Mouse (Mus musculus) mesoderm, embryonic 11.5 days (tissue): ENCODE measurements around the gene Brip1.
A peak's percentile ranks its signal among the peaks of the same experiment; 100 is the strongest.

ENCODE experiments used
- DNase-seq: peaks from one replicate; pipeline ENCODE4 v3.0.0-alpha.2; 2012; ENCODE audit warnings: low read depth, low spot score

The Brip1 gene

DNA sequence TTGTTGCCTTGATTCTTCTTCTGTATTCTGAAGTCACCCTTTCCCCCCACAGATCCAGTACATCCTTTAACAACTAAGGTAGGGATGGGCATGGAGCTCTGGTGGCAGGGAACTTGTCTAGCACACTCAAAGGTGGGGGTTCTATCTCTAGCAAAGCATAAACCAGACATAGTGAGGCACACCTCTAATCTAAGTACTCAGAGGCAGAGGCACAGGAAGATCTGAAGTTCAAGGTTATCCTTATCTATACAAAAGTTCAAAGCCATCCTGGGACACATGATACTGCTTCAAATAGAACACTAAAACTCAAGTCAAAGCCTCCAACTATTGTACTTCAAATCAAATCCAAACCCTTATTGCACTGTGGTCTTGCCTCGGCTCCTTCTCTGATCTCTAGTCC, 85.0 kb downstream of the Brip1 start:
- no peak for DNase-seq

DNA sequence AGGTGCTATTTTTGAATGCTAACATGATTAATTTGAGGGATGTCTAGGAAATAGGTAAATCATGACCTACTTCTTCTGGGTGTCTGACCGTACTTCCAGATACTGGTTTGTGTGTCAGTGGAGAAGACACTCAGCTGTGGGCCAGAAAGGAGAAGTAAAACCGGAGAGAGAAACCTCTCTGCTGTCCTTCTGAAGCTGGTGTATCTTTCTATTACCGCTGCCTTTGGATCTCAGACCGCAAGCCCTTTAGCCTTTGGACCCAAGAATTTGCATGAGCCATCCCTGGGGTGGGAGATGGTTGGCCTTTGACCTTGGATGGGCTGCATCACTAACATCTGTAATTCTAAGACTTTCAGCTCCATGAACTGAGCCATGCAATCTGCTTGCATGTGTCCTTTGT, 93.7 kb downstream of the Brip1 start:
- no peak for DNase-seq

DNA sequence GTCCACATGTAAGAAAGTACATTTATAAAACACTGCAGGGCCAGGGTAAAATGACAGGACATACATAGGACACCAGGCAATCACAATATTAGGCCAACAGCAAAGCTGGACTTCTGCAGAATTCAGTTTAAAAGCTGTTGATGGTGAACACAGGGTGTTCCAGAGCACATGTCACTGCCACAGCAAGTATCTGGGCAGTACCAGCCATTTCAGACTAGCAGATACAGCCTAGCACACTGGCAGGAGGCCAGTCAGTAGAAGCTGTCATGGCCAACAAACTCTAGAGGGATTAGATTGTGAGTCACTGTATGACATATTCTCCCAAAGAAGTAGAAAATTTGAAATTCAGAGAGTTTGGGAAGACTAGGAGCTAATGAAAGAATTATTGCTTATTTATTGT, 94.4 kb downstream of the Brip1 start:
- no peak for DNase-seq

DNA sequence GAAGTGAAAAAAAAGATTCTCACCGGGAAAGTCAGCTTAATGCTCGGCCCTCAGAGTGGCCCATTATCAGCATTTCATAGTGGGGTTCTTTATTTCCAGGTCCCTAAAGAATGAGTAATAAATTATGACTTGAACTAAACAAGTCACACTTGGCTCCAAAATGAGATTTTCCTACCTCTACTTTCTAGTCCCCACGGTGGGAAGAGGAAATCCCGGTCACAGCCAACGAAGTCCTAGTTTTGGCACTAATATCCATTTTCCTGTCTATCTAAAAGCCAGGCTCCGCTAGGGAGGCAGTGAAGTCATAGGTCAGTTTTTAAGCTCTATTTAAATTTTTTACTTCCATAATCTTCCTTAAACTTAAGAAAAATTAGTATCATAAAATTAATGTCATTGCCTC, 99.8 kb downstream of the Brip1 start:
- DNase-seq, result no peak

DNA sequence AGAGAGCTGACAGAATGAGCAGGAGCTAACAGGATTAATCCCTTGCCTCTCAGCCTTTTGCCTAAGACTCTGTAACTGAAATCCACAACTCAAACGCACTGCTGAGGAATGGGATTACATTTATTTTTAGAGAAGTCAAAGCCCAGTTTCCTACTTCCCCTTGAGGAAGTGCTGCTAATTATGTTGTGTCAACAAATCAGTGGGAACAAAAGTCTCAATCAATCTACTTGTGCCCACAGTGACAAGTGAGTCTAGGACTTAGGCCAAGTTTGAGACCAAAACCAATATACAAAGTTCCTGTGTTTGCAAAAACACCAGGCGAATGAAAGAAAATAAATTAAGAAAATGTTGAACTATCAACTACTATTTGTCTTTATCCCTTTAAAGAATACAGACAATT, 101.7 kb downstream of the Brip1 start:
- DNase-seq, result no peak

DNA sequence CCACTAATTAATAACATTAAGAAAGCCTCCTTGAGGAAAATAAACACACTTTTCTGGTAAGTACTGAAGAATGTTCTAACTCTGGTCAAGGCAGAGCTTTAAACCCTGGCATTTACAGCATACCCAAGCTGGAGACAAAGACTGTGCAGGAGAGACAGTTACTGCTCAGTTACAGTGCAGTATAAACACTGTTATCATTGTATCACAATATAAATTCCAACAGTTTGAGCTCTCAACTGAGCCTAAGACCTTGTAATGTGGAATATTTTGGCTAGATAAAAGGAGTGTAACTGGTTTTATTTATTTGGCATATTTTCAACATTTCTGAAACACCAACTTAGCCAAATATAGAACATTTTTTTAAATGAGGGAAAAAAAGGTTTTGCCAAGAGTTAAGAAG, 112.2 kb downstream of the Brip1 start:
- no peak for DNase-seq

DNA sequence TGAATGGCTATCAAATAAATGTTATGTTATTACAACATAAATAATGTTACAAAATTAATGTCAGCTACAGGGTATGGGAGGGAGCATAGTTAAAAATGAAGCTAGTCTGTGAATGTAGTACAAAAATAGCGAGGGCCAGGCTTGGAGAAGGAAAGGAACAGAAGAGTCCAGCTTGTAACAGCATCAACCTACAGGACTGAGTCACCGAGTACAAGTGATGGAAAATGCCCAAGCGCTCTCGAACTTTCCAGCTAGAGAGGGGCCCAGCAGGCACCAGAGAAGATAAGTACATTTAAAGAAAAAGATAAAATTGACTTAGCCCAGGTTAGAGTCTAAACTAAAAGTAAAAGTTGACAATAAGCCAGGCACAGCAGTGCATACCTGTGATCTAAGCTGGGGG, 116.5 kb downstream of the Brip1 start:
- no peak for DNase-seq

DNA sequence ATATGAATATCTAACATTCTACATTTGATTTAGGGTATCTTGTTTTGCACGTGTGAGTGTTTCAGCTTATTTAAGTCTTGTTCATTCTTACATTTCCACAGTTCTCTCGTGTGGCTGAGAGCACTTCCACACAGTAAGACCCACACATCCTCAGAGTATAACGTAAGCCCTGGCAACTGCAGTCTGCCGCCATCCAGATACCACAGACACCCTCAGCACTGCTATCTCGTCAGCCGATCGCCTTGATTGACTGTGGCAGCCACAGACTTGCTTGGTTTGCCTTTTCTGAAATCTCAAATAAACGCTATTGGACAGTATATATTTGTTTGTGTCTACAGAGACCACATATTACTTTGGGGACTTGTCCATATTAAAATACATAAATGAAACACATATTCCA, 123.0 kb downstream of the Brip1 start:
- no peak for DNase-seq

DNA sequence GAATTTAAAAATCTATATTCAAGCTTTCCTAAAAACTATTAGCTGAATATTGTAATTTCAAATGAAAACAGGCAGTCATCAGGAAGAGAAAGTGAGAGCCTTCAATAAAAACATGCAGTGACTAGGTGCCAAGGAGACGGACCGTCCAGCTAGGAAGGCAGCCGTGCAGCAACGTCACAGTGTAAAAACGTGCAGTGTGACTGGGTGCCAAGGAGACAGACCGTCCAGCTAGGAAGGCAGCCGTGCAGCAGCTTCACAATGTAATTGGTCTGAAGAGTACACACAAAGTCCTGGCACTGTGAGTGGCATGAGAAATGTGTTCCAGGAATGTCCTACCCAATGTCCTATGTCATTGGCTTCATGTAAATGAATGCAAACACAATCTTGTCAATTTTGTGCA, 124.0 kb downstream of the Brip1 start:
- no peak for DNase-seq

DNA sequence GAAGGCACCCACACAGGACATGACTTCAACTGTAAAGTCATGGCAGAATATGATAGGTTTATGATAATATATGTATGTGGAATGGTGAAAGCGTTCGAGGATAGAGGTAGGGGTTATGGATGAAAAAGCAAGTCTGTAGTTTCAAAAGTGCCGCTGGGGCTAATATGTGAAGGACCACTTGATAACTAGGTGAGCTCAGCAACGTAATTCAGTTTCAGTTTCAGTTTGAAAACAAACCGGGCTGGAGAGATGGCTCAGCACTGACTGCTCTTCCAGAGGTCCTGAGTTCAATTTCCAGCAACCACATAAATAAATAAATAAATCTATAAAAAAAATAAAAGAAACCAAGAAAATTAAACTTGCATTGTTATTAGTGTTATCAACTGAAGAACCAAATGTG, 124.6 kb downstream of the Brip1 start:
- no peak for DNase-seq

DNA sequence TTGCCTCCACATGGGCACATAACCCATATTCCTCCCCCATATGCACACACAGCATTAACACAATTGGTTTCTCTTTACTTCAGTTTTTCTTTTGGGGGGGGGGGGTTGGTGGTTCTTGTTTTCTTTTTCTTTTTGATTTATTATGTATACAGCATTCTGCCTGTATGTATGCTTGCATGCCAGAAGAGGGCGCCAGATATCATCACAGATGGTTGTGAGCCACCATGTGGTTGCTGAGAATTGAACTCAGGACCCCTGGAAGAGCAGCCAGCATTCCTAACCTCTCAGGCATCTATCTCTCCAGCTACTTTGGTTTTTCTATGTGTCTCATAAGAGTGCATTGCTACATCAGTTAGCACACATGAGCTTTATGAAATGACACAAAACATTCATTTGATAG, 125.6 kb downstream of the Brip1 start:
- no peak for DNase-seq

DNA sequence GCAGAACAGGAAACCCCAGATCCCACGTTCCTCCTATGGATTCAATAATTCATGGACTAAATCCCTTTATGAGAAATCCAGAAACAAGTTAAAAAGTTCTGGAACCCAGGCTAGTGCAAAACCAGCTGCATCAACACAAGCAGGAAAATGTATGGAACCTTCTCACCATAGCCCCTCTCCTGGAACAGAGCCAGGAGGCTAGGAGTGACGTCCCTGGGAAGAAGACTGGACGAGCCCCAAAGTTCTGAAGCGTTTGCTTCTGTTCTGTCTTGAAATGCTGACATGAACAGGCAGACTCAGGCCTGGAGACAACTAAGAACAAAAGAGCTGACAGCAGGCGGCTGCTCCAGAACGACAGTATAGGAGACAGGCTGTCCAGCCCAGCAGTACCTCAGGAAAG, 132.3 kb downstream of the Brip1 start:
- no peak for DNase-seq

DNA sequence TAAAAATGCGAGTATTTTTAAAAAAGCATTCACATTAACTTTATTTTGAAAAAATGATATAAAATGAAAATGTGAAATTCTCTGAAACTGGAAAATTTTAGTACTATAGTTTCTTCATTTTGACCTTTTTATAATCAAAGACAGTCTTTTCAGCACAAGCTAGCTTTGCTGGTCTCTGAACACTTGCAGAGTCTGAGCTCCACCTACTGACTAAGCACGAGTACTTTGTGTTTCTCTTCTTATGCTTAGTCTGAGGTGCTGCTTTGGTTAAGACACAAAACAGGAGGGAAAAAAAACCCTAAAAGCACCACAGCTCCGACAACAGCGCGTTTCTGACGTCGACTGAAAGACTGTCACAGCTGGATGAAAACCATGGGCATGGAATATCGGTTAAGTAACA, 133.8 kb downstream of the Brip1 start:
- no peak for DNase-seq

DNA sequence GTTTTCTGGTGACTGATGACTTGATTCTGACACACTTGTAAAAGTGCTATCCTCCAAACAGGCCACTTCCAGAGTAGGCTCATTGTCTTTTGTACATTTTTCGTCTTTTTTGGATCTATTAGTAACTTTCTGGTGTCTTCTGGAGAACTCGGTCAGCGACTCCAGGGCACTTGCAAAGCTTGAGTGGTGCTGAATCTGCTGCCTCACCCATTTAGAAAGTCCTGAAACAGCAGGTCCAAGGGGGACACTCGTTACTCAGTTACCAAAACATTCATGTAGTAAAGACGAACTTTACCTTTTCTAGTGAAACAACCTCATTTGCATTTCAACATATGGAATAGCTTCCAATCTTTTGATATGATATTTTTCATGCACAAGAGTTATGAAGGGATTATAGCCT, 136.1 kb downstream of the Brip1 start:
- DNase-seq, result no peak

DNA sequence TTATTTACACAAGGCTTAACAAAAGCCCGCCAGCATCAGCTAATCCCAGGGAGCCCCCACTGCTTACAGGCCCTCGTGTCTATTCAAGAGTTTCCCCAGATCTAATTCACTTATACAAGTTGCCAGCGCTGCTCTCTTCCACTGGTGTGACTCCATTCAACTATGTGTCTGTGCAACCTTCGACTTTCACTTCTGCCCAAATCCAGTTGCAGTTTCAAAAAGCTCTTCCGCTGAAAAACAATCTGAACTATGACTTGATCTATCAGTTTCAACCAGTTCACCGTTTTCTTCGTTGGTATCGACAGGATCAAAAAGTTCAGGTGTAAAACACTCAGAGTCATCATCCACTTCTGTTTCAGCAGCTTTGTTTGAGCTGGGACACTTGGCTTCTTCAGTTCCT, 139.8 kb downstream of the Brip1 start:
- no peak for DNase-seq

DNA sequence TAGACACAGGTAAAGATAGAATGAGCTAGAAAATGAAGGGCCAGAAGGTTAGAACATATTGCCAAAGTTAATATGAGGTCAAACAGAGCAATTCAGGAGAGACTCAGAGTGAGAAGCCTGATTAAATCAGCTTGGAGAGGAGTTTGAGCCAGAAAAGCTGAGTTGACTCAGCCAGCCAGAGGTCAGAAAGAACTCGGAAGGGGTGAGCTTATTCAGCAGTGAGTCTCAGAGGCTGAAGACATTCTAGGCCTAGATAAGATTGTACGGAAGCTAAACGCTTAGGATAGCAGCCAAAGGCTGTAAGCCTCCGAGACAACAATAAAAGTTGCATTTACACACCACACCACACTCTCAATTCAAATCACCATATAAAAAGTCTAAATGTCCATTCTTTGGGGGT, 141.9 kb downstream of the Brip1 start:
- no peak for DNase-seq

DNA sequence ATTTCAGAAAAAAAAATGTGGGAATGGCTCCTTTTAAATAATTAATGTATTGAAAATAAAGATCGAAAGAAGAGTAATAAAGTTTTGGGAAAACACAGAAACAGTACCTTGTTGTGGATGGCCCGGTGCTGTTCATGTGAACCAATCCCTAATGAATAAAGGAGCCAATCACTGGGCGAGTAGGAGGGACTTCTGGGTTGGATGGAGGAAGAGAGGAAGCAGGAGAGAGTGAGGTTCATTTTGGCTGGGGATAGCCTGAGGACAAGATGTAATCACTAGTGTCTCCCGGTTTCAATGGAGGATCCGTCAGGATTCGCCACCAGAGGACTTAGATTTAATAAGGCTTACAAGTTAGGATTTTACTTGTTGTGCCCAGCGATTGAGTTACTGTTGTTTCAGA, 145.2 kb downstream of the Brip1 start:
- no peak for DNase-seq

DNA sequence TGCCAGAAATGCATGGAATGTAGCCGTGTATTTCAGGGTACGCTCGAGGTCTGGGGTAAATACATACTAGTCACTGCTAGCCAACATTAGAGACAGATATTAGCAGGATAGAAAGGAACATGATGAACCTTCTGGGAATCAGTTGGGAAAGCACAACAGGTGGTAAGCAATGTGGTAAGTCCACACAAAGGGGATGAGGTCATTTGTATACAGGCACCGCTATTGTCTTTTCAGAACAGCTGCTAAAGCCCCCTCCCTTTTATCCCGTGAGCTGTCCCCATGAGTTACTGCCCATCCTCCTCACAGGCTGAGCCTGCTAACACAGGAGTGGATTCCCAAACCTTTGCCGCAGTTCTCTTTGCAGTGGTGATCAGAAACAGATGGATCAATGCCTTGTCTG, 149.6 kb downstream of the Brip1 start:
- DNase-seq, result peak; percentile 84

DNA sequence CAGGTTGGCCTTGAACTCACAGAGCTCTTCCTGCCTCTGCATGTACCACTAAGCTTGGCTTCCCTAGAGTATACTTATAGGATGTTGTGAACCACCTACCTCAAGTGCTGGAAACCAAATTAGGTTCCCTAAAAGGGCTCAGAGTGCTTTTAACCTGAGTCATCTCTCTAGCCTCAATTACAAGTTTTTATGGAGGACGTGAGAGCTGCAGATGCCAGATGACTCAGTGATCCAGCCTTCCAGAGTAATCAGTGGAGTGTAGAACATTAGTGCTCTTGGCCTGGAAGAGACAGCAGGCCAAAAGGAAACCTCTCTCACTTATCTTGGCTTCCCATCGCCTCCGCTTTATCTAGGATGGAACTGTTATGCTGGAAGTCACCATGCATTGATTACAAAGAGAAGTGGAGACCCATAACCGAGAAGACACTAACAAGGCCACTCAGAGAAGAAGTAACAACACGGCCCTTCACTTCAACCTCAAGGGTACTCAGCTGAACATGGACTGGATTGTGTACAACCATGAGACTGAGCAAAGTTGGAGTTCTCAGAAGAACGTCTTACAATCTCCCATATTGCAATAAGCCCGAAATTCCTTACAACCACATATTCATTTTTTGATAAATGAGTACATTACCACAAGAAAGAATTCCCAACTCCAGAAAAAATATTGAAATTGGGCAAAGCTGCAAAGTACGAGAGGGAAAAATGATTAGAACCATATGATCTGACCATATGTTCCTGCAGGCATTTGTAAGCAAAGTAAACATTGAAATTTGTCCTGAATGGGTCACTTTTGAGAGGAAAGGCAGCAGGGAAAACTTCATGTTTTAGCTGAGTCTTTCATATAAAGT, 150.3 kb downstream of the Brip1 start:
- no peak for DNase-seq

DNA sequence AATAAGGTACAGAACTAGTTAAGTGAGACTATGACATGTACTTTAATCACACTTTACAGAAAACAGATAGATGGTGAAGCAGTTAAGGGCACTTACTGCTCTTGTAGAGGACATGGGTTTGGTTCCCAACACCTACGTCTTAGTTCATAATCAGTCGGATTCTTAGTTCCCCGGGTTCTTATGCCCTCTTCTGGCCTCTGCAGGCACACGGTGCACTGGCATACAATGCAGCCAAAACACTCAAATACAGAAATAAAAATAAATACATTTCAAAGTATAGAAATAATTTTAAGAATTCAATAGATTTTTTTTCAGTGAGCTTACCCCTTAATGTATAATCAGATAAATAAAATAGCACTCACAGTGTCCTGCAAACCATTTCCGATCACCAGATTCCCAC, 161.0 kb downstream of the Brip1 start:
- DNase-seq, result no peak

DNA sequence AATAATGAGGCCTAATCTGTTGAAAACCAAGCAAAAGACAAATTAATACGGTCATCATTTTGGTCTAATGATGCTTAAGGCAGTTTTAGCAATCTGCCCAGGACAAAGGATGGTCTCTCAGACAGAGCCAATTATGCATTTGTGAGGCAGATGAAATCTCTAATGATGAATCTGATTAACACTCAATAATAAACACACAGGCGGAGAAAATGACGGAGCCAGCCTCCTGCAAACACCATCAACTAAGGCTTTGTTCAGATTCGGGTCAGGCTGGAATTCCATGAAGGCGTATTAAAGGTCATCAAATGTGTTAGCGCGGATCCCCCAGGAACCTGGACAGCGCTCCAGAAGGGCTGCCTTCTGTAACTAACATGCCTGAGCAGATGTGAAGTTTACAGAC, 161.6 kb downstream of the Brip1 start:
- no peak for DNase-seq

DNA sequence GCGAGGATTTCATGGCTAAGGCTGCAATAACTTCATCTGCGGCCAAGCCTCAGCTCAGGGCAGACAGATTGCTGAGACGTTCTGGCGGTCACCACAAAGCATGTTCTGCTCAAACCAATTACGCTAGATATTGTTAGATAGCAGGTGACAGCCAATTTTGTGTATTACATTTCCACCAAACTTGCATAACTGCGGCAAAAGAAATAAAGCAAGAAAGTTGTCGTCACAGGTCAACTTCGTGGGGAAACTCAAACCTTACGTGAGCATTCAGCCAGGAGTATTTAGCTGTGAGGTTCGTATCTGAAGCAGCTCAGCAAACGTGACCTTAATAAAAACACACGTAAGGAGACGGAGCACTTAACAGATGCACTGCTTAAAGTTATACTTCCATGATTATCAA, 162.3 kb downstream of the Brip1 start:
- DNase-seq, result no peak

DNA sequence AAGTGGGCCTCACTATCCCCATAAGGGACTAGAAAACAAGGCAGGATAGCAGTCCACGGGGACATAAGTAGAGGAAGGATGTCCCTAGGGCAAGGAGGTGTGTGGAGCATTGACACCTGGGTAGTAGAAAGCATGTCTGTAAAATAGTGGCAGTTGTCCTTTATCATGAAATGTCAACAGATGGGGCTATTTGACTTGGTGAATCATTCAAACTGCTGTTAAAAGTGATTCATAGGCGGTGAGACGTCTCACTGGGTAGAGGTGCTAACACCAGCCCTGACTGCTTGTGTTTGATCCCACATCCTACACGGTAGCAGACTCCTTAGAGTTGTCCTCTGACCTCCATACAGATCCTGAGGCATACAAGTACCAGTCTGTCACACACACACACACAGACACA, 168.1 kb downstream of the Brip1 start:
- DNase-seq, result no peak

DNA sequence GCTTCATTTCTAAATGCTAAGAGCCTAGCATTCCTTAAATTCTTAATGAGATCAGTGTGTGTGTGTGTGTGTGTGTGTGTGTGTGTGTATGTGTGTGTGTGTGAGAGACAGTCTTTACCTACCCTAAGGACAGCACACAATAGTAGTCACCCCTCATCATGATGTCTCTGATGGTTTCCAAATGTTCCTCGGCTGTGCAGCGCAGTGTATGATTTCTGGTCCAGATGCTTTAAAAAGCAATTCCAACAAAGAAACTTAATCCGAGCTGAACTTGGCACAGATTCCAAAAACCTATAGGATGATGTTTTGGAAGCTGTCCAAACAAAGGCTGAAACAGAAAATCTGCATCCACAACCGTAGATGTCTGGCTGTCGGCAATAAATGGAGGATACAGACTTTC, 173.0 kb downstream of the Brip1 start:
- DNase-seq, result no peak
